Mouse (Mus musculus): ENCODE measurements around the gene Ctnnd2. TPM values are rescaled to one million over a fixed set of nuclear protein-coding genes. Genes with fewer than 3 reads are reported as not detected.

Gene Ctnnd2
- total RNA-seq, 2 experiments from 2014 or later = 0.26 to 0.51 TPM

DNA sequence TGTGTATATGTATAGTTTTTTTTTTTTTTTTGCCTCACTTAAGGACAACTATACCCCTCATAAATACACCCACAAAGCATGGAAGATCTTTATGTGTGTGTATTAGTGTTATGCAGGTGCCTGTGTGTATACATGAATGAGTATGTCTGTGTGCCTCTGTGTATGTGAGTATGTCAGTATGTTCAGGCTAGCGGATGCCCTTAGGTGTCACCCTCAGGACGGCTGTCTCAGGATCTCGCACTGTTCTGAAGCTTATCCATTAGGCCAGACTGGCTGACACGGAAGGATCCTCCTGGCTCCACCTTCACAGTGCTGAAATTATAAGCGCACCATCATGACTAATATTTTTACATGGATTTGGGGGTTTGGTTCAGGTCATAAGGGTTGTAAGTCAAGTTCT, 202.5 kb downstream of the Ctnnd2 start:
- no peak for ATAC-seq (ENCODE audit: poor library complexity, severe bottlenecking)

- ATAC-seq (ENCODE audit: poor library complexity, severe bottlenecking) = no peak
Measured at GRCm38 (mm10) chr15:30383075-30383842, 210.9 kb downstream of the Ctnnd2 start.

- no peak for ATAC-seq (ENCODE audit: poor library complexity, severe bottlenecking)
Measured at GRCm38 (mm10) chr15:30384386-30384785, 212.0 kb downstream of the Ctnnd2 start.

GRCm38 (mm10) chr15:30386489-30386888, 214.1 kb downstream of the Ctnnd2 start:
- ATAC-seq (ENCODE audit: poor library complexity, severe bottlenecking) = no peak

GRCm38 (mm10) chr15:30387244-30387643, 214.9 kb downstream of the Ctnnd2 start:
- no peak for ATAC-seq (ENCODE audit: poor library complexity, severe bottlenecking)

- ATAC-seq (ENCODE audit: poor library complexity, severe bottlenecking) = no peak
Measured at GRCm38 (mm10) chr15:30401111-30401510, 228.7 kb downstream of the Ctnnd2 start.

- ATAC-seq (ENCODE audit: poor library complexity, severe bottlenecking) = no peak
Measured at GRCm38 (mm10) chr15:30406254-30406653, 233.9 kb downstream of the Ctnnd2 start.

GRCm38 (mm10) chr15:30423146-30423545, 250.8 kb downstream of the Ctnnd2 start:
- no peak for ATAC-seq (ENCODE audit: poor library complexity, severe bottlenecking)

DNA sequence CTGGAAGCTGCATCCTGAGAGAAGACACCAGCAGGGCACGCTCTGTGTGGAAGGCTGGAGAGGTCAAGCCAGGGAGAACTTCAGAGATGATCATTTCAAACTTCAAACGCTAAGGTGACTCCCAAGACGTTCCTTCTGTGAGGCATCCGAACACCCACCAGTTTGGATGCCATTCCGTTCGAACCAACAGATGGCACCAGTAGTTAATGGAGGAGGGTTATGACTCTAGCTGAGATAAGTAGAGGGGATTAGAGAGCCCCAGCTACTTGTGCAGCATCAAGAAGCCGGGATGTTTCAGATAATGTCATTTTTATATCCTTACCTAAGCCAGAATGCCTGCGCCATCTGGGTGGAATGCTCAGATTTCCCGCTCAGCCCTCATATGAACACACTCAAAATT, 251.9 kb downstream of the Ctnnd2 start:
- ATAC-seq (ENCODE audit: poor library complexity, severe bottlenecking) = no peak

DNA sequence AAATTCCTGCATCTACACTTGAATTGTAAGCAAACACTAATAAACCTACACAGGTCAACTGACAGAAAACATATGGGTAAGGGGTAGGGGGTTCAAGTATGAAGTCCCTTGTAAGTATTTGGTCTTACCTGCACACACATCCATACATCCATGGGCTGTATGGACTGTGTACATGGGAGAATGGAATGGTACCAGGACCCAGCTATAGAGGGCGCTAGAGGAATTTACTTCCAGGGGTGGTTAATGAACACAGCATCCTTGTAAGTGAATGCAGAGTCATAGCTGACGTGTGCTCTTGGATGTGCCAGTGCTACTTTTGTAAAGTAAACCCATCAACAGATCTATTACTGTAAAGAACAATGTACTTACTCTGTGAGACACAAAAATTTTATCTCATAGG, 254.9 kb downstream of the Ctnnd2 start:
- peak; percentile 68; the same call in 1 of the 2 replicates for ATAC-seq (ENCODE audit: poor library complexity, severe bottlenecking)

DNA sequence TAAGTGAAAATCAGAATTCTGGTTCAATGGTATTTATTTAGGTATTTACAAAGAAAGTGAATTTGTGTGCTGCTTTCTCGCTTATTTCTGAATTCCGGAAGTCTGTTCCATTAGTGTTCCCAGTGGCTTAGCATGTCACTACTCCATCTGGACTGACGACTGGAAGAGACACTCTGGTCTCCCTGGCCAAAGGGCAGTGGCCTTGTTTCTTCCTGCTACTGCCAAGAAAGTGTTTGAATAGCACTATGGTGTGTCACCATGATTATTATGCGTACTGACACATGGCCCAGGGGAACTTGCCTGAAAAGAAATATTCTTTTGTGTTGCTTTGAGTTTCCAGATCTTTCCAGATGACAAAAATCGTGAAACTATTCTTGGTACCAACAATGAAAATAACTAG, 266.7 kb downstream of the Ctnnd2 start:
- ATAC-seq (ENCODE audit: poor library complexity, severe bottlenecking) = no peak

DNA sequence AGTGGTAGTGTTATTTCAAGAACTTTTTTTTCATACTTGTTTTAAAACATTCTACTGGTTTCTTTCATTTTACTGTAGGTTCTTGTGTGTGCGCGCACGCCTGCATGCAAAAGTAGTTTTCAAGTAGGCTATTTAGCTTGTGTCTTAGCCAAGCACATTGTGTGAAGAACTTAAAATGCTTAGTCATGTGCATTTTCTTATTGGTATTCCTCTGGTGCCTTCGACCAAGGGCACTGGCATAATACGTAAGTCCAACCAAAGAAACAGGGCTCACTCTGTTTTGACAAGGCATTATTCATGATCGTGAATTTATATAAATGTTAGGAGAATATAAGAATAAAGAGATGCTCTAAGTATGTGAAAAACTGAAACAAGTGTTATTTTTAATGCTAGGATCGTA, 278.4 kb downstream of the Ctnnd2 start:
- ATAC-seq (ENCODE audit: poor library complexity, severe bottlenecking) = no peak

GRCm38 (mm10) chr15:30451921-30452320, 279.5 kb downstream of the Ctnnd2 start:
- ATAC-seq (ENCODE audit: poor library complexity, severe bottlenecking) = no peak

DNA sequence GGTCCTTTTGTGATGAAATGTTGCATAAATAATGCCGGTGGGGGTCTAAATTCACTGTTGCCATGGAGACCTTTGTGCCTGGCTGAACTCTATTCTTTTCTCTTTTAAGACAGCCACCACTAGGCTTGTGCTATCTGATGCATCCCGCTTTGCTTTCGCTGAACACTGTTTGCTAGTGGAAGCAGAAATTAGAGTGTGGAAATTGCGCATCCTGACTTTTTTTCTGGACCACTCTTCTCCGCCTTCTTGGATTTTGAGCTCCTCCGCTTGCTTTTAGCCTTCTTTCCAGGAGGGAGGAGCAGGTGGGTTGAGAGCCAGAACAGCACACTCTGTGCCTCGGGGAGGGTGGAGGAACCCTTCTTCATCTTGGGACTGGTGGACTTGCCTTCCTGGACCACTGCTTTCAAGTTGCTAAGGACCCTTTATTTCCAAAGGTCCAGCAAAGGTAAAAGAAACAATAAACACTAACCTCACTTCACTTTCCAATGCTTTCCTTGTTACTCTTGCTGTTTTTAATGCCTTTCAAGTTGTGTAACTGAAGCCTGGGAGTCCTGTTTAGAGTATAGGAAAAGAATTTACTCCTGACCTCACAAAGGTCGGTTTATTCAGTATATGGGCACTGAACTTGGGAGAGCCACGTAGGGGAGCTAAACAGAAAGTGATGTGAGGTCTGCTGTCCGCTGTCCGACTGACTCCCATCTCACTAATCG, 285.3 kb downstream of the Ctnnd2 start:
- no peak for ATAC-seq (ENCODE audit: poor library complexity, severe bottlenecking)

DNA sequence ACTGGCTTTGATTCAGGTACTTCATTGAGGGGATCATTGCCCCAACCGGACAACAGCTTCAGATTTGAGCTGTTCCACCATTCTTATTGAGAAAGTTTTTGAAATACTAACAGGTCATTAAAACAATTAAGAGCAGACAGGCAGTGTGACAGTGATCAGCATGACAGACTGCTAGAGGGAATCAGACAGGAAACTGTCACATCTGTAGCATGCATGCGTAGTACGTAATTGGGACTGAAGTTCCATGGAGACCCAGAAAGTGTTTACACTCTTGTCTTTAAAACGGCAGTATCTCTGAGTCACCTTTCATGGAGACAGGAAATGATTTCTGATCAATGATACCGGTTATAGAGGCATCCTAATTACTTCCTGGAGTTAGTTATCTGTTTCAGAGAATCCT, 286.3 kb downstream of the Ctnnd2 start:
- no peak for ATAC-seq (ENCODE audit: poor library complexity, severe bottlenecking)

DNA sequence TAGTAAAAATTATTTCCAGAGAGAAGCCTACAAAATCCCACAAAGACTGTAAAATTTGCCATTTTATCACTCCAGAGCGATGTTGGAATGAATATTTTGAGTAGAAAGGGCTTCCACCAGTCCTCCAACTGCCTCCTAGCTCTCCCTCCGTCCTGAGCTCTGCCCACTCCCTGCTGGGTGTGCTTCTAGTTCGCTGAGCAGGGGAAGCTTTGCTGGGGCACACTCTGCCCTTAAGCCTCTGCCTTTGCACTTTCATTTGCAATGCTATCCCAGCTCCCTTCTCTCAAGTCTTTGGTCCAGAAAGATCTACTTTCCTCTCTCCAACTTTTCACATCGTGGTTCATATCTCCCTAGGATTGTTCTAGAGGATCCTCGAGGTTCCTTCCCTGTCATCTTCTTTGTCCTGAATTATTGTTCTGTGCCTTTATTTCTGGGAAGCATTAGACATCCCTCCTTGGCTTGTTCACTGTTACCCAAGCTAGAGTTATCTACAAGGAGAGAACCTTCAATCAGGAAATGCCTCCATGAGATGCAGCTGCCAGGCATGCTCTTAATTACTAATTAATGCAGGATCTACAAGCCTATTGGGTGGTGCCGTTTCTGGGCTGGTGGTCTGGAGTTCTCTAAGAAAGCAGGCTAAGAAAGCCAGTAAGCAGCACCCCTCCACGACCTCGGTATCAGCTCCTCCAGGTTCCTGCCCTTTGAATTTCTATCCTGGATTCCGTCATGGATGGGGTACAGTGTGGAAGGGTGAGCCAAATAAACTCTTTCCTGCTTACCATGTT, 288.1 kb downstream of the Ctnnd2 start:
- ATAC-seq (ENCODE audit: poor library complexity, severe bottlenecking) = no peak

DNA sequence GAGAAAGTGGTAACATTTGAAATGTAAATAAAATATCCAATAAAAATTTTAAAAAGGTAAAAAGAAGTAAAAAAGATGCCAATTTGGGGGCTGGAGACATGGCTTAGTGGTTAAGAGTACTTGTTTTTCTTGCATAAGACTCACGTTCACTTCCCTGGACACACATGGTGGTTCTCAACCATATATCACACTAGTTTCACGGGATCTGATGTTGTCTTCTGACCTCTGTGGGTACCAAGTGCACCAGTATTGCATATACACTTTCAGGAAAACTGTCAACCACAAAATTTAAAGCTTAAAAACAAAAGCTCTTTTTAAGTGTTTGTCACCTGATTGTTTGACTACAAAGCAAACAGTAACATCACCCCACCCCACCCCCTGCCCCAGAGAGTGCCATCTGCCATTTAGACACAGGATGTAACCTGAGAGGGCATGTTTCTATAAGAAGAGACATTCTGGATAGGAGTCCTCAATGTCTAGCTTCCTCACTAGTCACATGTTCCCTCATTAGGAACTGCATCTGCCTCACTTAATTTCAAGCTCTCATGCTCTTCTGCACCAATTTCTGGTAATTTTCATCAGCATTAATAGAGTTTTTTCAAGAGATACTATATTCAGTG, 290.5 kb downstream of the Ctnnd2 start:
- no peak for ATAC-seq (ENCODE audit: poor library complexity, severe bottlenecking)

GRCm38 (mm10) chr15:30463471-30464047, 291.2 kb downstream of the Ctnnd2 start:
- no peak for ATAC-seq (ENCODE audit: poor library complexity, severe bottlenecking)

DNA sequence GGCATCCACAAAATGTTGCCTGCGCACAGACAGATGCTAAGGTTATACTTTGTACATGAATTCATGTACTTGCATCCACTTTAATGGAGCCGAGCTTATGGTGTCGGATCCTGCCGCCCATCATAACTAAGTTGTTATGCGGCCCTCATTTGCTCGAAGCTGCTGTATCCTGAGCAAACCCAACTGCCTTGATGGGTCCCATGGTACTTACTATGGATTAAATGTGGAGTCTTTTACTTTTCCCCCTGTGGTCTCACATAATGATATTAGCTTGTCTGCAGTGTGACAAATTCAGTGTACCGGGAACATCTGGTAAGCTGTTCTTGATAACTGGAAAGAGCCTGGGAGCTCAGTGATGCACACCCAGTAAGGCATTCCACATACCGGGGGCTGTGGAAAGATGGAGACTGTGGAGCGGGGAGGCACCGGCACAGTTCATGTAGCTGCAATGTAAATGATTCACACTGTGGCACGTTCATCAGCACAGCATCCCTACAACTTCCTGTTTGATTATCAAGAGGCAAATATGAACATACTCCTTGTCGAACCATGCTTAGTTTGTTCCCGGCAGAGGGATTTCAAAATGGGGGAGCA, 294.7 kb downstream of the Ctnnd2 start:
- ATAC-seq (ENCODE audit: poor library complexity, severe bottlenecking) = no peak

- ATAC-seq (ENCODE audit: poor library complexity, severe bottlenecking) = peak; percentile 91
Measured at GRCm38 (mm10) chr15:30468773-30469172, 296.4 kb downstream of the Ctnnd2 start.

Data from megakaryocyte, adult 5-6 weeks (primary cell).